Mouse (Mus musculus): ENCODE data around the gene Fam222b.
A peak's percentile ranks its signal among the peaks of the same experiment; 100 is the strongest.
"Not testable (repeated sequence)": the region's sequence is repeated elsewhere in the genome, so short reads cannot be mapped to it uniquely, and the experiment has no call there.

Fam222b gene

DNA sequence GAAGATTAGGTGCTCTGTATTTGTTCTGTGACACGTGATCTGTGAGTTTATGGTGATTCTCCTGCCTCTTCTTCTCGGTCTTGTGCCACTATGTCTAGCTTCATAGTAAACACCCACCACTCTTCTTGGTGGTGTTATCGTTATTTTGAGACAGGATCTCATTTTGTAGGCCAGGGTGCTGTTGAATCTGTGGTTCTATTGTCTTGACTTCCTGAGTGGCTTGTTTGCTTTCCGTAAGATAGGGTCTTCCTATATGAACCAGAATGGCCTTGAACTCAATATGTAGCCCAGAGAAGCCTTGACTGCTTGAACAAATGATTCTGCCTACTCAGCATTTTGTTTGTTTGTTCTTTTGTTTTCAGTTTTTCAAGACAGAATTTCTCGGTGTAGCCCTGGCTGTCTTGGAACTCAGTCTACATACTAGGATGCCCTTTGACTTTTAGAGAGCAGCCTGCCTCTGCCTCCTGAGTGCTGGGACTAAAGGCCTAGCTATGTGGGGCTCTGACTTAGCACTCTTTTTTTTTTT, 6.6 kb upstream of the Fam222b start:
- no peak for DNase-seq (ENCODE audit: low read depth, low spot score)

DNA sequence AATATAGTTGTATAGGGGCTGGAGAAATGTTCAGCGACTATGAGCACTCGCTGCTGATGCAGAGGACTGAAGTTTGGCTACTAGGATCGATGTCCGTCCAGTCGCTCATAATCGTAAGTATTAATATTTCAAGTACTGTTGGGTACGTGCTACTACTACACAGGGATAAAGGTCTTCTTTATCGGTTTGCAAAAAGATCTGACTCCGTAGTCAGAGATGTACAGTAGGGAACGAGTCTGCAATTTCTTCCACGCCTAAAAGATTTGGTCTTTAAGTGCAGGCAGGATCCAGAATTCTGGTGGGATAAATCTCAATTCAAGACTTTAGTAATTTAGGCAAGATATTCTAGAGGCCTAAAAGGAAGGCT, 340 bp upstream of the Fam222b start:
- no peak for DNase-seq (ENCODE audit: low read depth, low spot score)

DNA sequence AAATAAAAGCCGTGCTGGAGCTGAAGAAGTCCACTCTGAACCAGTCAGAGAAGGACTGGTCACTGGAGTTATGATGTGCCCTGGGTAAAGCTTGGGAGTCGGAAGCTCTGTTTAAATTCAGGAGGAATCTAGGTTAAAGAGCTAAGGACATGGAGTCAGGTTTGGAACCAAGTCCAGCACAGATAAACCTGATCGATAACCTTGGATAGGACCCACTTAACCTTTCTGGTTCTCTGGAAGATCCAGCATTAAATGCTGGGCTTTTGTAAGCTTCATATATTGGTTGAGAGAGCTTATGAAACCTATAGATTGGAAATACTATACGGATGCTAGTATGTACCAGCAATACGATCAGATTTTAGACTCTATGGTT, 670 bp downstream of the Fam222b start:
- DNase-seq (ENCODE audit: low read depth, low spot score), result no peak

DNA sequence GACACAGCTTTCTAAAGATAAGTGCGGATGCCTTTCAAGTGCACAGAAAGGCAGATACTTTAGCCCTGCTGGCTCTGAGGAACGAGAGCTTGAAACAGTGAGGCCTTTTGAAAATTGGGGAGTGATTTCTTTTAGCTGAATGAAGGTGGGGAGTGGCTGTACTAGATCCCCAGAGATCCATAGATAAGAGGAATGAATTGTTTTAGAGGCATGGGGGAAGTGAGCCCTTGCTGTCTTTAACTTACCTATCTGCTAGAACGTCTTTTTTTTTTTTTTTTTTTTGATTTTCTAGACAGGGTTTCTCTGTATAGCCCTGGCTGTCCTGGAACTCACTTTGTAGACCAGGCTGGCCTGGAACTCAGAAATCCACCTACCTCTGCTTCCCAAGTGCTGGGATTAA, 2.6 kb downstream of the Fam222b start:
- no peak for DNase-seq (ENCODE audit: low read depth, low spot score)

DNA sequence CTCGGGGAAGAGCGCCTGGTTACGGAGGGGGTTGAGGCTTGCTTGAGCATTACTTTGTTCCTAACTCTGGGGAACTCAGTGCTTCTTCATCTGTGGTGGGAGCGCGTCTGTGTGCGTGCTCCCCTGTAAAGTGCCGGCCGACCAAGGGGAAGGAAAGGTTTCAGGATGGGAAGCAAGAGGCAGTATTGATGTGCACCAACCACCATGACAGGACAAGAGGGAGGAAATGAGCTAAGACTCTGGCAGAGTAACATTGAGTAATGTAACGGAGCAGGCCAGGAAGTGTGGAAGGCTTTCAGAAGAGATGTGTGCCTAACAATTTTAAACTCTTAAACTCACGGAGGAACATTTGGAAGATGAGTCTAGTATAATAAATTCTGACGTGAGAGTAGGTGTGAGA, 6.3 kb downstream of the Fam222b start:
- no peak for DNase-seq (ENCODE audit: low read depth, low spot score)

DNA sequence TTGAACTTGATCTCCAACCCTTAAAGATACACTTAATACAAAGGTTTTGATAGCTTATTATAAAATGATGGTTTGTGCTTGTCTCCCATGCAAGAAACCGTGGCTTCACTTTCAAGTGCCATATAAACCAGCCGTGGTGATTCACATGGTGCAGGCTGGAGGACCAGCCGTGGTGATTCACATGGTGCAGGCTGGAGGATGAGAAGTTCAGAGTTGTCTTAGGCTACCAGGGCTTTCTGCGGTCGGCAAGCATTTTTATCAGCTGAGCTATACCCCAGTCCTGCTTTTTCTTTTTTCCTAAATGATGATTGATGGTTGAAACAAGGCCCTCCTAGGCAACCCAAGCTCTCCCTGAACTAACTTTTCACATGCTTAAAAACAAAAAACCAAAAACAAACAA, 7.7 kb downstream of the Fam222b start:
- DNase-seq (ENCODE audit: low read depth, low spot score), result no peak

DNA sequence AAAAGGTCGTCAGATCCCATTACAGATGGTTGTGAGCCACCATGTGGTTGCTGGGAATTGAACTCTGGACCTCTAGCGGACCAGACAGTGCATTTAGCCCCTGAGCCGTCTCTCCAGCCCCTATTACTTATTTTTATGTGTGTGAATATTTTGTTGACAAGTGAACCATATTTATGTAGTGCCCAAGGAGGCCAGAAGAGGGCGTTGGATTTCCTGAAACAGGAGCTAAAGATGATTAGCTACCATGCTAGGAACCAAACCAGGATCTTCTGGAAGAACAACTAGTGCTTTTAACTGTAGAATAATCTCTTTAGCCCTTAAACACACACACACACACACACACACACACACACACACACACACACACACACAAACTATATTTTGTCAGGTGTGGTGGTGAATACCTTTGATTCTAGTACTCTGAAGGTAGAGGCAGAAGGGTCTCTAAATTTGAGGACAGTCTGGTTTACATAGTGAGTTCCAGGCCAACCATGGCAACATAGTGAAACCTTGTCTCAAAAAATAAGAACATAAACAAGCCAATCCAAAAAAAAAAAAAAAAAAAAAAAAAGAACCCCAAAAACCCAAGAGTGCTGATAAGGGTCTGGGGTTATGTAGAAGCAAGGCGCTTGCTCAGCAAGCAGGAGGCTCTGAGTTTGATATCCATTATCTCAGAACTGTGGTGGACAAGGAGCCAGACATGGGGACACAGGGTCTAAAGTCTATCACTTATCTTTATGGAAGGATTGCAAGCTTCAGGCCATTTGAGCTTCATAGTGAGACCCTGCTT, 8.7 kb downstream of the Fam222b start:
- DNase-seq (ENCODE audit: low read depth, low spot score), result no peak

DNA sequence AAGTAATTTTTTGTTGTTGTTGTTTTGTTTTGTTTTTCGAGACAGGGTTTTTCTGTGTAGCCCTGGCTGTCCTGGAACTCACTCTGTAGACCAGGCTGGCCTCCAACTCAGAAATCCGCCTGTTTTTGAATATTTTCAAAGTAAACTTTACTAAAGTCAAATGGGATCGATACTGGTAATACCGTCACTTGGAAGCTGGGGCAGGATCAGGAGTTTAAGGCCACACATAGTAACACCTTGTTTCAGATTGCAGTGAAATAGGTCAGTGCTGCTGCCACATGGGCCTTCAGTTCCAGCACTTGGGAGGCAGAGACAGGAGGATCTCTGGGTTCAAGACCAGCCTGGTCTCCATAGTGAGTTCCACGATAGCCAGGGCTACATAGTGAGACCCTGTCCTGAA, 10.0 kb downstream of the Fam222b start:
- DNase-seq (ENCODE audit: low read depth, low spot score), result no peak

DNA sequence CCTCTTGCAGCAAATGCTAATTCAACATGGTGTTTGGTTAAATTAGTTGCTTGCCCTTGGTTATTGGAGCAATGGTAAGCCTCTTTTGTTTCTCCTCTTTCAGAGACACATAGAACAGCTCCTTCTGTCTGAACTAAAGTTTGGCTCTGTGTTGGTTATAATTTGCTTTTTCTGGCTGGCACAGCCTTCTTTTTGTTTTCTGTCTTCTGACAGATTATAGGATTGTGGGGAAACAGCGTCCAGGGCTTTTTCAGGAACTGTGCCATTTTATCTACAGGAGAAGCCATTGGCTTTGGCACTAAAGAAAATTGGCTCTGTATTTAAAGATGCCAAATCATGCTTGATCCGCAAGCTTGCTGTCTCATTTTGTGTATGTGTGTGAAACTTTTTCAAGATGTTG, 19.2 kb downstream of the Fam222b start:
- no peak for DNase-seq (ENCODE audit: low read depth, low spot score)

DNA sequence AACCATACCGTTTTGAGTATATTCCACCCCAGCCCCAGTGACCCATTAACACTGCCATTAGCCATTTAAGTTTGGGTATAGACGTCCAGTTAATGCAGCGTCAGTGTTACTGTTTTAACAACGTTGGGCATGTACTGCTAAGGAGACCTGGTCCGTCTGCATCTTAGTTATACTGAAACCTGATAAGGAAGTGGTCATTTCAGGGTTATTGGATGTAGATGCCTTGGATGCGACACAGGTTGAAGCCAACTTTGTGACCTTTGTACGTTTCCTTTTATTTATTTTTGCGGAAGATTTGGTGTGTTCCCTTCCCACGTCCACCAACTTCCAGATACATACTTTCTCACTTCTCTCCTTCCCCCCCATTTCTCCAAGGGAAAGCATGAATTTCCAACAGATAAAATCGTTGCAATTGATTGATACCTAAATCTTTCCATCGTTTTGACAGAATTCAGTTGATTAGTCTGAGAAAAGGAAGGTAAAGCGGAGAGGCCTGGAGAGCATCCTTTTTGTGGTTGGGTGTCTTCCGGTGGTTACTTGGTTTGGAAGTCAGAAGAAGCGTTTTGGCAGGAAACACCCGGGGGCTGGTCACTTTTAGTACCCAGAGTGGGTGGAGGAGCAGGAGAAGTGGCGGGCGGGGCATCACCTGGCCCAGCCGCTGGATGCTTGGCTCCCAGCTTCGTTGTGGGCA, 20.4 kb downstream of the Fam222b start:
- peak; percentile 48 for DNase-seq (ENCODE audit: low read depth, low spot score)

DNA sequence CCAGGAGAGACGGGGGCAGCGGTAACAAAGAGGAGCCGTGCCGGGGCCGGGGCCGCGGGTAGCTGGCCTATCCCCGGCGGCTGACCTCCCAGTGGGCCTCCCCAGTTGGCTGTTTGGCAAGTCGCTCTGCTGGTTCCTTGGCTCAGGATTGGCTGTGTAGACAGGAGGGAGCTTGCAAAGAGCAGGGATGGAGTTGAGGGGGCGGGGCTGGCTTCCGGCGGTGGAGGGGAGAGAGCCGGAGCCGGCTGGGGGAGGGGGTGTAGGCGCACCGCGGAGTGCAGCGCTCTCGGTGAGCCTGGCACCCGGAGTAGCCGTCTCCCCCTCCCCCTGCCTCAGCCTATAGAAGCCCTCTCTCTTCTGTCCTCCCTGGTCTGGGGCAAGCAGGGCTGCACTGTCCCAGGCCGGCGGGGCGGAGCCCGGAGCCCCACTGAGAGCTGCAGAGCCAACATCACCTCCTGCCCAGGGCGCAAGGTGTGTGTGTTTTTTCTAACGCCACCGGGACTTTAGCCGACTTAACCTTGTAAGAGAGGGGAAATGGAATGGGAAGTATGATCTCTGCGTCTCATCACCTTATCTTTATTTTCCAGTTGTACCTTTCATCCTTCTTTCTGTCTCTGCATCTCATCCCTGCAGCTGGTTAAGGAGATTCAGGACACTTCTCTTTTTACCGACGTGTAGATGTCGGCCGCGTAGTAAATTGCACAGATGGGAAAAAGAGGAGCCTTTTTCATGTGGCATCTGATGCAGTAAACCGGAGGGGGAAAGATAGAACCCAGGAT, 21.1 kb downstream of the Fam222b start:
- peak; percentile 89 for DNase-seq (ENCODE audit: low read depth, low spot score)

DNA sequence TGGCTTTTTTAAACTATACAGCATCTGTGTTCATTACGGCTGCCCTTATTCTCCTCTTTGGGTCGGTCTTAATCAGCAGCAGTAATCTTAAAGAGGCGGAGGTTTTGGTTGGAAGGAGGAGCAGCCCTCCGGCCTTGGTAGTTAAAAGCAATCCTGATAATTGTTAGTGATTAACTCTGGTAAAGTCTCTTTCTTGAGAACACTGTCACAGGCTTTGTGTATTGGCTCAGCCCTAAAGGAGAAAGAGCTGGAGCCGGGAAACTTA, 21.6 kb downstream of the Fam222b start:
- no peak for DNase-seq (ENCODE audit: low read depth, low spot score)

DNA sequence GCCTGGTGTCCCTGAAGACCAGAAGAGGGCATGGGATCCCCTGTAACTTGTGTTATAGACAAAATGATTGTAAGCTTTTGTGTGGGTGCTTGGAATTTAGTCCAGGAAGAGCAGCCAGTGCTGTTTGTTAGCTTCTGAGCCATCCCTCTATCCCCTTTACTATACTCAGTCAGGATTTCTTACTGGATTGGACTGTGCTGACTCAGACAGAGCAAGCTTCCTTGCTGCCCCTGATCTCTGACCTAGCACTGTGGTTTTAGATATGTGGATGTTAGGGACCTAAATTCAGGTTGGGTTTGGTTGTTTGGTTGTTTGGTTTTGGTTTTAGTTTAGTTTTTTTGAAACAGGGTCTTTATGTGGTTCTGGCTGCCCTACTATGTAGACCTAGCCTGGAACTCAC, 24.0 kb downstream of the Fam222b start:
- DNase-seq (ENCODE audit: low read depth, low spot score), result no peak

DNA sequence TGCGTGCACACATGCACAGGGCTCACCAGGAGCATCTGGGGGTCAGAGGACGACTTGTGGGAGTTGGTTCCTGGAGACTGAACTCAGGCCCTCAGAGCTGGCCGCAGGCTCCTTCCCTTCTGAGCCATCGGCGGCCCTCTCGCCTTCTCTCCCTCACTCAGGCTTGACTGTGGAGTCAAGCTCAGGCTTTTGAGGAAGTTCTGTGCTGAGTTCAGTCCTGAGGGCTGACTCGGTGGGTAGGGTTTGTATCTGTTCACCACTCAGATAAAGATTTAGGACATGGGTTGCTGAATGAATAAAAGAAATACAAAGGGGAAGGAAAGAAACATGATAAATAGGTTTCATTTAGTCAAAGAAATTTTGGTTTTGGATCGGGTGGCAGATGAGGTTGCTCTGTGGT, 25.4 kb downstream of the Fam222b start:
- DNase-seq (ENCODE audit: low read depth, low spot score), result no peak

DNA sequence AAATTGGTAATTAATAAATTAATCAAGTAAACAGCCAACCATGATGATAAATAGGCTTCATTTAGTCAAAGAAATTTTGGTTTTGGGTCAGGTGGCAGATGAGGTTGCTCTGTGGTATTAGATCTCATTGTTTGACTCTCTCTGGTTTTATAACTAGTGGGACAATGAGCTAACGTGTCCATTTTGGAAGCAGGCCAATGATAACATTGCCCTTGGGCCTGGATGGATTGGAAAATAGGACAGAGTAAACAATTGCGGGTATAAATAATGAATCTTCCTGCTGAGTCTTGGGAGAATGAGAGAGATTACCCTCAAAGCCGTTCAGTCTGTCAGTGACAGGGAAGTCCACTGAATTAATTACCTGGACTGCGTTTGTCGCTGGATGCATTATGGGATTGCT, 26.7 kb downstream of the Fam222b start:
- no peak for DNase-seq (ENCODE audit: low read depth, low spot score)

DNA sequence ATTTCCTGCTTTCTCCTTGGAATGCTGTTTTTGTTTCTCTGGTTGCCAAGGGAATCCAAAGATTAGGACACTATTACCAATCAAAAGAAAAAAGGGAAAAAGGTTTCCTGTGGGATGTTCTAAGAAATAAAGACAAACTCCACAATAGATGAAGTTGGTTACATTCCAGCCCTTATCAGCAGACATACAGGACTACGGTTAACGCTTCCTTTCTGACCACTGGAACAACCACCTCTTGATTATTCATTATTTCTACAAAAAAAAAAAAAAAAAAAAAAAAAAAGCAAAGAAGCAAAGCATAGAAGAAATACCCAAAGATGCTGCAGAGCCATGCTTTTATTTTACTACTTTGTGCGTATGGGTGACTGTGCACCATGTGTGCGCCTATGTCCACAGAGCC, 28.4 kb downstream of the Fam222b start:
- no peak for DNase-seq (ENCODE audit: low read depth, low spot score)

DNA sequence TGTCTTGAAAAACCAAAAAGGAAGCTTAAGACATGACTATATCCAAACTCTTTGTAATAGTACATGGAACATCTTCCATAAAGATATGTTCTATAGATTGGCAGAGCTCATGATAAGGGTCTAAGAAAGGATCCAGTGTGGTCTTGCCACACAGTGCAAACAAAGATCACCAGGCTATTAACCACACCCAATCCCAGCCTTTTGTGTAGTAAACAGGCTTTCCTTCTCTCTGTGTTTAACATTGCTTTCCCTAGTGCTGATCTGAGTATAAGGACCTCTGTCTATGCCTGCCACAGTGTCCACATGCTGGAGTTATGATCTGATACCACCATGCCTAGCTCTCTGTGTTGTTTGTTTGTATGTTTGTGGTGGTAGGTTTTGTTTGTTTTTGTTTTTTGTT, 29.3 kb downstream of the Fam222b start:
- no peak for DNase-seq (ENCODE audit: low read depth, low spot score)

DNA sequence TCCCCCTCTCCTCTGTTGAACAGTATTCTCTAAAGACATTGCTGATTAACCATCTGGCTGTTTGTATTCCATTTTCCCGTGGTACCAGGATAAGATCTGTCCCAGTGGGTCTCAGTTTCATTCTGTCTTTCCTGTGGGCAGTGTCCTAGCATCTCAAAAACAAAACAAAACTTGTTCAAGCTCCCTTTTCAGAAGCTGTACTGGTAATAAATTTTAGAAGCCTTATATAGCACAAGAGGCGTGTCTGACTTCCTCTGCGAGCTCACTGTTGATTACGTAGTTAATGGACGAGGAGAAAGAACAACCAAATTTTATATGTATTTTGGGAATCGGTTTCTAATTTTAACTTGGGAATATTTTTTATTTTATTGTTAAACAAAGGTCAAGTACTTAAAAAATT, 31.2 kb downstream of the Fam222b start:
- peak; percentile 42 for DNase-seq (ENCODE audit: low read depth, low spot score)

DNA sequence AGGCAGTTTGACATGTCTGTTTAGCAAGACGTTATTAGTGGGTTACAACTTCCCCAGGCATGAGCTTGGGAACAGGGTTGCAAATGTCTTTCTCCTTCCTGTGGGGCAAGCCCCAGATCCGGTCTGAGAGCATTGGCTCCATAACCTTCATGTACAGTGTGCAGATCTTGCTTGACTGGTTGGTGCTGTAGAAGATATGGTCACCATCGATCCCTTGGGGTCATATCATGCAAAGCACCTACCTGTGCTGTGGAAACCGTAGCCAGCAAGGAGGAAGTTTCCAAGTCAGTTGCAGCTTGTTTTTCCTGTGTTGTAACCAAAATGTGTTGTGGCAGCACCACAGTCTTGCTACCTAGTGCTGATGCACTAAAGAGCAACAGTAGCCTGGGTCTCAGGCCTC, 32.3 kb downstream of the Fam222b start:
- DNase-seq (ENCODE audit: low read depth, low spot score), result peak; percentile 30

DNA sequence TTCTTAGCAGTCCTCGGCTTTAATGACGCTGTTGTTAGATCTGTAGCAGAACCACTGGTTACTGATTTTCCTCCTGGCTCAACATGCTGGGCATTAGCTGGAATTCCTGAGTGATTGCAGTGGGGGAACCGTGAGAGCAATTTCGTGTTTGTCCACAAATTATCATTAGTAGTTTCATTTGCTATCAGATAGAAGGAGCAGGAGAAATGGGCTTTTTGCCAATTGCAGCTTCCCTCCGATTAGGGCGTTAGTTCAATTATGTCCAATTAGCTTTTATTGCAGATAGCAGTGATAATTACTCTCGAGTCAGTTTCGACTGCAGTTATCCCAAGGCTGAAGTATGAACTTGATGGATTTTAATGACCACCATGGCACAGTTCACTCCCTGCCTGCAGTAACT, 35.0 kb downstream of the Fam222b start:
- DNase-seq (ENCODE audit: low read depth, low spot score), result no peak

DNA sequence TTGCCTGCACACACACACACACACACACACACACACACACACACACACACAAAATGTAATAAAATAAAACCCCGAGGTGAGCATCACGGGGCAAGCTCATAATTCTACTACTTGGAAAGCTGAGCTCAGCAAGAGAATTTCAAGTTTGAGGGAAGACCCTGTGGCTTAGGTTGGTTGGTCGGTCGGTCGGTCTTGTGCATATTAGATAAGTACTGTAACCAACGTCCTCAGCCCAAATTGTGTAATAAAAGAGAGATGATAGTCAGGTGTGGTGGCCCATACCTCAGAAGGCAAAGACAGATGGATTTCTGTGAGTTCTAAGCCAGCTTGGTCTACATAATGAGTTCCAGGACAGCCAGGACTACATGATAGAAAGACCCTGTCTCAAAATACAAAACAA, 39.5 kb downstream of the Fam222b start:
- no peak for DNase-seq (ENCODE audit: low read depth, low spot score)

DNA sequence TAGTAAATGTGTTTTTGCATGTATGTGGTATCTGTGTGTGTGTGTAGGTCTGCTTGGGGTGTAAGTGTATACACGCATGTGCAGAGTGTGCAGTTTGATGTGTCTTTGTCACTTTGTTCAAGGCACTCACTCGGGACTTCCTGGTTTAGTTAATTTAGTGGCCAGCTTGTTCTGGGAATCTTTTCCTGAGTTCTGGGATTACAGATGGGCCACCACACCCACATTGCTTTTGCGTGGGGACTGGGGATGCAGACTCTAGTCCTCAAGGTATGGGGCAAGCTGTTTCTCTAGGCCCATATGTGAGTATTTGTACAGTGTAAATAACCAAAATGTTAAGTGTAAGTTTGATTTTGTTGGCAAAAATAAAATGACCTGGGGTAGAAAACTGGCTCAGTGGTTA, 39.9 kb downstream of the Fam222b start:
- DNase-seq (ENCODE audit: low read depth, low spot score), result no peak

DNA sequence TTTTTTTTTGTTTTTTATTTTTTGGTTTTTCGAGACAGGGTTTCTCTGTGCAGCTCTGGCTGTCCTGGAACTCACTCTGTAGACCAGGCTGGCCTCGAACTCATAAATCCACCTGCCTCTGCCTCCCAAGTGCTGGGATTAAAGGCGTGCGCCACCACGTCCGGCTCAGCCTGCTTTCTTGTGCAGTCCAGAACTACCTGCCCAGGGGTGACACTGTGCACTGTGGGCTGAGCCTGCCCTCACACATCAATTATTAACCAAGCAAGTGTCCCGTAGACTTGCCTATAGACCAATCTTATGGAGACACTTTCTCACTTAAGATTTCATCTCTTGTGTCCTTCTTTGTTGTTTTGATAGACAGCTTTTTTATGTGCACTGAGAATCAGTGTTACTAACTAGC, 40.9 kb downstream of the Fam222b start:
- DNase-seq (ENCODE audit: low read depth, low spot score), result not testable (repeated sequence)
